Mouse (Mus musculus): Measurements from ENCODE around the gene Gmppa. TPM values are rescaled to one million over a fixed set of nuclear protein-coding genes. Genes with fewer than 3 reads are reported as not detected.

Gmppa gene
- polyA plus RNA-seq, 1 experiment = 47.1 TPM

GRCm38 (mm10) chr1:75409950-75410349, 25.8 kb upstream of the Gmppa start:
- Histone ChIP-seq H3K4me3 (ENCODE audit: insufficient read depth, low read depth, low read length) (no peak overlapping the region), H3K27ac (replicated peaks; ENCODE audit: low read depth, low read length) (no peak overlapping the region), H3K4me1 (ENCODE audit: control insufficient read depth, insufficient read depth, insufficient read length, low read length) (no peaks in the 10 kb centered on the region)

GRCm38 (mm10) chr1:75412196-75412595, 23.5 kb upstream of the Gmppa start:
- Histone ChIP-seq H3K4me1 (ENCODE audit: control insufficient read depth, insufficient read depth, insufficient read length, low read length) (no peaks in the 10 kb centered on the region), H3K27ac (replicated peaks; ENCODE audit: low read depth, low read length) (no peak overlapping the region)

GRCm38 (mm10) chr1:75413749-75414148, 22.0 kb upstream of the Gmppa start:
- H3K4me3 ChIP-seq (ENCODE audit: insufficient read depth, low read depth, low read length) = no peak overlapping the region
- no peaks in the 10 kb centered on the region for H3K4me1 ChIP-seq (ENCODE audit: control insufficient read depth, insufficient read depth, insufficient read length, low read length)
- no peak overlapping the region for H3K27ac ChIP-seq (replicated peaks; ENCODE audit: low read depth, low read length)

More at GRCm38 (mm10) chr1:75412196-75412595, 23.5 kb upstream of the Gmppa start:
- H3K4me3 ChIP-seq (ENCODE audit: insufficient read depth, low read depth, low read length) = no peak overlapping the region

GRCm38 (mm10) chr1:75421794-75422193, 13.9 kb upstream of the Gmppa start:
- Histone ChIP-seq H3K4me1 (ENCODE audit: control insufficient read depth, insufficient read depth, insufficient read length, low read length) (no peaks in the 10 kb centered on the region), H3K27ac (replicated peaks; ENCODE audit: low read depth, low read length) (no peak overlapping the region), H3K4me3 (ENCODE audit: insufficient read depth, low read depth, low read length) (no peak overlapping the region)

GRCm38 (mm10) chr1:75422216-75422822, 13.4 kb upstream of the Gmppa start:
- H3K27ac ChIP-seq (replicated peaks; ENCODE audit: low read depth, low read length) = no peak overlapping the region
- H3K4me1 ChIP-seq (ENCODE audit: control insufficient read depth, insufficient read depth, insufficient read length, low read length) = no peaks in the 10 kb centered on the region
- peak overlapping the region; percentile 9; the same call in 1 of the 2 replicates for H3K4me3 ChIP-seq (ENCODE audit: insufficient read depth, low read depth, low read length)

GRCm38 (mm10) chr1:75422823-75423471, 12.8 kb upstream of the Gmppa start:
- Histone ChIP-seq H3K4me1 (ENCODE audit: control insufficient read depth, insufficient read depth, insufficient read length, low read length) (no peaks in the 10 kb centered on the region), H3K27ac (replicated peaks; ENCODE audit: low read depth, low read length) (no peak overlapping the region), H3K4me3 (ENCODE audit: insufficient read depth, low read depth, low read length) (peak overlapping the region; percentile 9; the same call in 1 of the 2 replicates)

- no peaks in the 10 kb centered on the region for H3K4me1 ChIP-seq (ENCODE audit: control insufficient read depth, insufficient read depth, insufficient read length, low read length)
- H3K27ac ChIP-seq (replicated peaks; ENCODE audit: low read depth, low read length) = no peak overlapping the region
- H3K4me3 ChIP-seq (ENCODE audit: insufficient read depth, low read depth, low read length) = no peak overlapping the region
Measured at GRCm38 (mm10) chr1:75423780-75424390, 11.8 kb upstream of the Gmppa start.

GRCm38 (mm10) chr1:75425796-75426471, 9.8 kb upstream of the Gmppa start:
- H3K4me3 ChIP-seq (ENCODE audit: insufficient read depth, low read depth, low read length) = no peak overlapping the region
- H3K27ac ChIP-seq (replicated peaks; ENCODE audit: low read depth, low read length) = no peak overlapping the region
- no peaks in the 10 kb centered on the region for H3K4me1 ChIP-seq (ENCODE audit: control insufficient read depth, insufficient read depth, insufficient read length, low read length)

GRCm38 (mm10) chr1:75438782-75439181, 3.1 kb downstream of the Gmppa start:
- H3K4me1 ChIP-seq (ENCODE audit: control insufficient read depth, insufficient read depth, insufficient read length, low read length) = peaks cover 2% of the 10 kb centered on the region; the same call in 1 of the 2 replicates
- no peak overlapping the region for H3K27ac ChIP-seq (replicated peaks; ENCODE audit: low read depth, low read length)
- no peak overlapping the region for H3K4me3 ChIP-seq (ENCODE audit: insufficient read depth, low read depth, low read length)

- H3K27ac ChIP-seq (replicated peaks; ENCODE audit: low read depth, low read length) = no peak overlapping the region
- H3K4me1 ChIP-seq (ENCODE audit: control insufficient read depth, insufficient read depth, insufficient read length, low read length) = peaks cover 2% of the 10 kb centered on the region; the same call in 1 of the 2 replicates
Measured at GRCm38 (mm10) chr1:75440661-75441060, 4.9 kb downstream of the Gmppa start.

GRCm38 (mm10) chr1:75441471-75441996, 5.8 kb downstream of the Gmppa start:
- no peak overlapping the region for H3K4me3 ChIP-seq (ENCODE audit: insufficient read depth, low read depth, low read length)
- no peak overlapping the region for H3K27ac ChIP-seq (replicated peaks; ENCODE audit: low read depth, low read length)
- no peaks in the 10 kb centered on the region; the same call in 1 of the 2 replicates for H3K4me1 ChIP-seq (ENCODE audit: control insufficient read depth, insufficient read depth, insufficient read length, low read length)

More at GRCm38 (mm10) chr1:75440661-75441060, 4.9 kb downstream of the Gmppa start:
- no peak overlapping the region for H3K4me3 ChIP-seq (ENCODE audit: insufficient read depth, low read depth, low read length)

GRCm38 (mm10) chr1:75442171-75442570, 6.4 kb downstream of the Gmppa start:
- no peak overlapping the region for H3K27ac ChIP-seq (replicated peaks; ENCODE audit: low read depth, low read length)
- H3K4me3 ChIP-seq (ENCODE audit: insufficient read depth, low read depth, low read length) = no peak overlapping the region
- H3K4me1 ChIP-seq (ENCODE audit: control insufficient read depth, insufficient read depth, insufficient read length, low read length) = no peaks in the 10 kb centered on the region

GRCm38 (mm10) chr1:75442811-75443210, 7.1 kb downstream of the Gmppa start:
- H3K4me1 ChIP-seq (ENCODE audit: control insufficient read depth, insufficient read depth, insufficient read length, low read length) = no peaks in the 10 kb centered on the region
- no peak overlapping the region for H3K27ac ChIP-seq (replicated peaks; ENCODE audit: low read depth, low read length)
- H3K4me3 ChIP-seq (ENCODE audit: insufficient read depth, low read depth, low read length) = no peak overlapping the region

GRCm38 (mm10) chr1:75443247-75444024, 7.7 kb downstream of the Gmppa start:
- Histone ChIP-seq H3K4me3 (ENCODE audit: insufficient read depth, low read depth, low read length) (no peak overlapping the region), H3K27ac (replicated peaks; ENCODE audit: low read depth, low read length) (no peak overlapping the region)

More at GRCm38 (mm10) chr1:75443247-75444024, 7.7 kb downstream of the Gmppa start:
- no peaks in the 10 kb centered on the region for H3K4me1 ChIP-seq (ENCODE audit: control insufficient read depth, insufficient read depth, insufficient read length, low read length)
